Mouse (Mus musculus) spleen, adult 12 weeks (tissue): Measurements from ENCODE around the gene Plk3.

ENCODE experiments used
- DNase-seq: peaks from one replicate; pipeline ENCODE4 v3.0.0; 2022; ENCODE audit warnings: low spot score

Plk3 gene

DNA sequence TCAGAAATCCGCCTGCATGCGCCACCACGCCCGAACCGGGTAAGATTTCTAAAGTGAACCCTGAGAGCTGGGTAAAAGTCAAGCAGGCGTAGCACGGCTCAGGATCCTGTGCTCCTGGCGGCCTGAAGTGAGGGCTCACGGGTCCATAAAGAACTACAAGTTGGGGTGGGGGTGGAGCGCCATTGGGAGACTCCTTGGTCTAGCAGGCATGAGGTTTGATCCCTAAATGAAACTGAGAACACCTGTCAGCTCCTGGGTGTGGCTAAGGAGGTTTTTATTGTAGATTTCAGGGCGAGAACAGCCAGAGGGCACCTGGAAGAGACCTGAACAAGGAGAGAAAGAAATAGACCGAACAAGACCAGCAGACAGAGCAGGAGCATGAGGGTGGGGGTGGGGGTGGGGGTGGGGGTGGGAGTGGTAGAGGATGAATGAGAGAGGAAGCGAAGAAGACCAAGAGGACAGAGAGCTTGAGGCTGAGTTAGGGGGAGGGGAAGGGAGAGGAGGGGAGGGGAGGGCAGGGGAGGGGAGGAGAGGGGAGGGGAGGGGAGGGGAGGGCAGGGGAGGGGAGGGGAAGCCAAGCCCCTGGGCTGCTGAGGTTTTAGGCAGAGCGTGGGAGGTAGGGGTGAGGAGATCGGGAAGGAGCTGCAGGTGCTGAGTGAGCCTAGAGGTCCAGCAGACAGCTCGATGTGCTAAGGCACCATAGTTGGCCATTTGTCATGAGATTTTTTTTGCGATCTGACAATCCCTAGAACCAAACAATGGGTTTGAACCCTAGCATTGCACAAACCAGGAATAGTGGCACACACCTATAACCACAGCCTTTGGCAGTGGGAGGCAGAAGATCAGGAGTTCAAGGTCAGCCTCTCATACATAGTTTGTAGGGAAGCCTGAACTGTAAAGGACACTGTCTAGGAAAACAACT is 4.8 kb upstream of the Plk3 start:
- DNase-seq, result no peak

DNA sequence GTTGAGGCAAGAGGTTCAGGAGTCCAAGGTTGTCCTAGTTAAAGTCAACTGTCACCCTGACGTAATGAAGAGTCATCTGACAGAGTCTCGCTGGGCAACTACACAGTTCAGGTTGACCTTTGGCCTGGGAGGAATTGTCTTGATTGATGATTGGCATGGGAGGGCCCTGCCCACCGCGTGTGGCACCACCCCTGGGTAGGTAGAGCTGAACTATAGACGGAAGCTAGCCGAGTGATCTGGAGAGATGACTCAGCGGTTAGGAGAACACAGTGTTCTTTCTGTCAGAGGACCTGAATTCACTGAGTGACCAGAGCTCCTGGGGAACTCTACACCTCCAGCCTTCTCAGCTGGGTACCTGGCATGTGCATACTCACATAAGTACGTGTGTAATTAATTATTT is 2.3 kb upstream of the Plk3 start:
- DNase-seq, result no peak

DNA sequence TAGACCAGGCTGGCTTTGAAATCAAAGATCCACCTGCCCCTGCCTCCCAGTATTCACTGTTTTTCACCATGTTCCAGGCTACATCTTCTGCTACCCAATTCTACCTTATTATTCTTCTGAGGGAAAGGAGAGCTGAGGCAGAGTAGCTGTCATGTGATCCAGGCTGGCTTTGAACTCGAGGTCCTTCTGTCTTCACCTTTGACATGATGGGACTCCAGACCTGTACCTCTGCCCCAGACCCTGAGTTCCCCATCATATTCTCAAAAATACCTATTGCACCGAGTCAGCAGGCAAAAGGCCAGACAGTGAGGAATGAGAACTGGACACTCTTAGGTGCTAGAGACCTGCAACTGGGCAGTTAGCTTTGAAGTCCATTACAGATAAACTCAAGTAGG is 835 bp upstream of the Plk3 start:
- no peak for DNase-seq

DNA sequence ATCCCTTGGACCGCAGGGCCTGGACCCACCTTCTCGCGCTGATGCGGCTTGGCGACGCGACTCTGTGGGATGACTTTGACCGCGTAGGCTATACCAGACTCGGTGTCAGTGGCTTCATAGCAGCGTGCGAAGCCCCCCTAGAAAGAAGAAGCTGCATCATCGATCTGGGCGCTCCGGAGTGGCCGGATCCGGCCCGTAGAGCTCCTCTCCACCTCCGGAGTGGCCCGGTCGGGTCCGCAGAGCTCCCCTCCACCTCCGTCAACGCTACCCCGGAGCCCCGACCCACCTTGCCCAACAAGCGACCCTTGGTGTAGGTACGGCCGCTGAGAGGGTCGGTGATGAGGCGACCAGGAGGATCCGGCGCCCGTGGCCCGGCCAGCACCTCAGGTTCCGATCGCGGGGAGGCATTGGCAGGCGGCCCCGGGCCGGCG is 382 bp downstream of the Plk3 start:
- no peak for DNase-seq

DNA sequence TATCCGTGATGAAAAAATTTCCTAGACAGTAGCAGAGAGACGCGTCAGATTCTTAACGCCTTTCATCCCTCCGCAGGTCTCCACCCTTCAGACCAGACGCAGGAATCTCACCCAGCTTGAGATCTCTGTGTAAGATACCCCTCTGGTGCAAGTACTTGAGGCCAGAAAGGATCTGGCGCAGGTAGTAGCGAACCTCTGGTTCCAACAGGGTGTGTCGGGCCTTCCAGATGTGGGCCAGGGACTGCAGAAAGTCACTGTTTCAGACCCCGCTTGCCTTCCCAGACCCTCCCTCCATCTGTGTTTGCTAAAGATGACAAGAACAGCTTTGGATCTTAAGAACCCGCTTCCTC is 994 bp downstream of the Plk3 start:
- DNase-seq, result no peak

DNA sequence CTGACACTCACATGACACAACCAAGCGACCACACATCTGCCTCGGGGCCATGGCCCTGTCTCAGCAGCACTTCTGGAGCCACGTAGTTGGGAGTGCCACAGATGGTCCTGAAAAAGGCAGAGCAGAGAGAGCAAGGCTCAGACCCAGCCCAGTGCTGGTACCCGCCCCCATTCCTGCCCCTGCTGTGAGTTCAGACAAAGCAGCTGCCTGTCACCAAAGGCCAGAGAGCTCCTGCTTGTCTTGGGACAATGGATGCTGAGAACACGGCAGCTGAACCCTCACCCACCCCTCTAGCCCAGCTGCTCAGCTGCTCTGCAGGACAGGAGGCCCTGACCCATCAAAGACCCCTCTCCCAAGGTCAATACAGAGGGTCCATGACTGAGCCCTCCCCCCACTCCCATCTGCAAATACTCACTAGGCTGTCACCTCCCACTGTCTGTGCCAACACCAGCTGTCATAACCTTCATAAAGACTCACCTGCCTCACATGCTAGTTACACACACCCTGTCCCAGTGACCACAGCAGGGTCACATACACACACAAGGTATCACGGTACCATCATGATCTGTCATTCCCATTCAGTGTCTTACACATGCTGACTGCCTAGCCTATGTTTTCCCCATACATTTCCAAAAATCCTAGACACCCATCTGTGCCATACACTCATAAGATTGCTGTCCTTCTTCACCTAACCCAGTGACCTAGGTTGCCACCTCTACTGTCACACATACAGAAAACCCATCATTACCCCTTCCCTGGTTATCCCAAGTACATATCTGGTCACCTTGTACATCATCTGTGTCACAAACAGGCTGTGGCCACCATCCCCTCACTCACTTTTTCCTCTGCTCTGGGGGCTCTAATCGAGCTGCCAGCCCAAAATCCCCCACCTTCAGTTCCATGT is 1.6 kb downstream of the Plk3 start:
- DNase-seq, result no peak

DNA sequence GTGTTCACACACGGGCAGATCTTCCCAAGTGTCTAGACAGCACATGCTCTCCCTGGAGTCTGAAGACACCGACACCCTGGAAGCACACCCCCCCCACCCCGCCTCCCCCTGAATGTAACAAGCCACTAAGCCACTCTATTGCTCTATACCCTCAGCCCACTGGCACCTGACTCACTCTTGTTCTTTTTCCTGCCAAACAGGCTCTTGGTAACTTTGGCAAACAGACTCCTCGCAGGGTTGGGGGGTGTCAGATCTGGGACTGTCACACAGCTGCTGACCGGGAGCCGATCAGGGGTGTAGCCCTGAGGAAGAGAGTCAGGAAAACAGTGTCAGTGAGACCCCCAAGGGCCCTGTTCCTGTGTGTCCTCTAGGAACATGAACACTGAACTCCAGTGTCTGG is 2.6 kb downstream of the Plk3 start:
- no peak for DNase-seq

DNA sequence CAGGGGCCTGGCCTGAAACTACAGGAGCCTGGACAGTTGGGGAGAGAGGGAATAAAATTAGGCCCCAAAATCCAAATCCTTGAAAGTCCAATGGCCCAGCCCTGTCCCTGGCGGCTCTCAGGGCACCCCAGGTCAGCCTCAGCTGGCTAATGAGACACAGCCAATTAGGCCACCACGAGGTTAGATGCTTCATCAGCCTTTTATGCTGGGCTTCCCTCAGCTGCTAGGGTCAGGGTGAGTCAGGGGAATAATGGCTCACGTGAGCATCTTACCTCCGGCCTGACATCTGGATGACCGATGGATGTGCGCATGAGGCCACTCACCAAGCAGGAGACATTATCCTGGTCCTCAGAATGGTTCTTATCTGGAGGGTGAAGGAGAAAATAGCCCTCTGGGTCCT is 3.0 kb downstream of the Plk3 start:
- no peak for DNase-seq

DNA sequence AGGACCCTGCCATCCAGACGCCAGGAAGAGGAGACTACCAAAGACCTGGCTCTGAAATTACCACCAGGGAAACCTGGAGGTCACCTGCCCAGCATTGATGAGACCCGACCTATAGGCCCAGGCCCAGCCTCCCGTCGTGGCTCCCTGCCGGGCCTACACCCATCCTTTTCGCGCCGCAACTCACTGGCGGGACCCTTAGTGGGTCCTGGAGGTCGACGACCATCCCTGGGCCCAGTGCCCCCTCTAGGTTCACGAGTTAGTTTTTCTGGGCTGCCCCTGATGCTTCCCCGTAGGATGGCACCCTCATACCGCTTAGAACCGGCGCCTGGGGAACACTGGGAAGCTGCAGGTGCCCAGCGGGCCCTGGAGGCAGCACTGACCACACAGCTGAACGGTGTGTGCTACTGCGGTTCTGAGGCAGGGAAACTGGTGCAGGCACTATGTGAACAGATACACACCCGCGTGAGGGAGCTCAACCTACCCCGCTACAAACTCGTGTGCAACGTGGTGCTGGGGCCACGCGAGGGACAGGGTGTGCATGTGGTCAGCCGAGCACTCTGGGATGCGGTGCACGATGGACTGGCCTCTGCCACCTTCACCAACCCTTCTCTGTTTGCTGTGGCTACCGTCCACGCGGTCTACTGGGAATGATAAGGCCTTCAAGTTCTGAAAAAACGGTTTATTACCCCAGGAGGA is 5.6 kb downstream of the Plk3 start:
- DNase-seq, result no peak

DNA sequence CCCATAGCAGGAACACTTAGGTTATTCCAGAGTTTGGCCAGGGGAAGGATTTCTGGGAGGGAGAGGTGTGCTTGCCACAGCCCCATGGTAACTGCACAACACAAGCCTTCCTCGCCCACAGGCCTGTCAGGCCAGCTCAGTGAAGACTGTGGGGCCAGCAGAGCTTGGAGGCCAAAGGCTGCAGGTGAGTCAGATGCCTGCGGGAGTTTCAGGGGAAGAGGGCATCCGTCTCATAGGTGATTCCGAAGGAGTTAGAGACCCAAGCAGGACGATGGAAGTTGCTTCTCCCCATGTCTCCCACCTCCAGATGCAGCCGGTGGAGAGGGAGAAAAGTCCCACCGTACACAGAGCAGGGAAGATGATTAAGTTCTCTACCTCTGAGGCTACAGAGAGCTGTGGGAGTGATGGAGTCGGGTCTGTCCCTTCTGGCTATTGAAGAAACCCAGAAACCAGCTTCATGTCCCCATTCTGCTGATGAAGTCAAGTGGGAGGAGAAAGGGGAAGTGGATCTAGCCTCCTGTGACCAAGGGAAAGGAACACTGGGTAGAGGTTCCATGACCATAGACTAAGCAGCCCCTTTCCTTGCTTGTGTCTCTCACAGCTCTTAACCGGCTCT is 7.0 kb downstream of the Plk3 start, which contains the start of gene Tctex1d4:
Gene Tctex1d4 (plus strand): TSS at position 120 of the 616 bp plus-strand sequence.
- DNase-seq, result no peak

DNA sequence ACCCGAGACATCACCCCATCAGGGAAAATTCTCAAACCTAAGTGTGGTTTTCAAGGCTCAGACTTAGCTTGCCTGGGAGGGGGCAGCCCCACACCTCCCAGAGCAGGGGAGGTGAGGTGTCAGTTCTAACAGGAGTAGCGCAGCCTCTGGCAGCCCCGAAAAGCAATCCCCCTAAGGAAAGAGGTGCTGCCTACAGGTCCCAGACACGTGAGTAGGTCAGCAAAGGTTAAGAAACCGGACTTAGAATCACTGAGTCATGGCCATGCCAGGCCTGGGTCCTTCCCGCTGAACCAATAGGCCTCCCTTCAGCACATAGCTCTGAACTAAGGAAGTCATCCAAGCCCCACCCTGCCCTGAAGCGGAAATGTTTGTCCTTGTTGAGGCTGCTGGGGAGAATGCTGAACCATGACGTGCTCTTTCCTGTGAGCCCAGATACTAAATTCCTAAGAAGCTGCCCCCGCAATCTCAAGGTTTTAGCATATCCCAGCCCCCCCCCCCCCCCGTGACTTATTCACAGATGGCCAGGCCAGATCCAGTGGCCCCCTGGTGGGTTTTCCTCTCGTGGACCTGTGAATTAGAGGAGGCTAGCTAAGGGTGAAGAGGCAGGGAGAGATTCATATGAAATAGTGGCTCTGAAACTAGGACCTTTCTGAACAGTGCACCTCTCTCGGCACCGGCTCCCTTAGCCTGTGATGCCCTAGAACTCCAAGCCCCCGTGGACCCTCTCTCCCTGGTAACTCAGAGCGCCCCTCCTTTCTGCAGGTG is 7.7 kb downstream of the Plk3 start:
- DNase-seq, result no peak

DNA sequence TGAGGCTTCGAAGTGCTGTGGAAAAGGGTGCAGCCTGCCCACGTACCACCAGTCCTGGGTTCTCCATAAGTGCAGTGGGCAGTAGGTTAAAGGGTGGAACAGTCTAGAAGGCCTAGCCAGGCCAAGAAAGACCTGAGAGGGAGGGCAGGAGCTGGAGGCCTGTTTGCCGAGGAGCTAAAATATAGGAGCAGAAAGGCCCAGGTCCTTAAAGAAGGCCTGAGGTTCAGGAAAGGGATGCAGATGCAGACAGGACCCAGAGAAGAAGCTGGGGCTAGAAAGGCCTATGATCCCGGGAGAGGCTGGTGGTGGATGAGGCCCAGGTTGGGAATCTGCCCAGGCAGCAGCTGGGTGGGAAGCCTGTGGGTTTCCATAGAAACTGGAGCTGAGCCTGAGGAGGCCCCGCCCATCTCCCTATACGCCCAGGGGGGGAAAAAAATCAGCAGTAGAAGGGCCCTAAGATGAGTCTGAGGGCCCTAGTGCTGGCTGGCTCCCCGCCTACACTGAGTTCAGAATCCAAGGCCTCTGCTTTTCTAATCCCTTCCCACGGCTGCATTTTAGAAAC is 8.3 kb downstream of the Plk3 start, which contains the start of gene Btbd19:
Gene Btbd19 (minus strand): TSS at position 378 of the 562 bp plus-strand sequence.
- no peak for DNase-seq

DNA sequence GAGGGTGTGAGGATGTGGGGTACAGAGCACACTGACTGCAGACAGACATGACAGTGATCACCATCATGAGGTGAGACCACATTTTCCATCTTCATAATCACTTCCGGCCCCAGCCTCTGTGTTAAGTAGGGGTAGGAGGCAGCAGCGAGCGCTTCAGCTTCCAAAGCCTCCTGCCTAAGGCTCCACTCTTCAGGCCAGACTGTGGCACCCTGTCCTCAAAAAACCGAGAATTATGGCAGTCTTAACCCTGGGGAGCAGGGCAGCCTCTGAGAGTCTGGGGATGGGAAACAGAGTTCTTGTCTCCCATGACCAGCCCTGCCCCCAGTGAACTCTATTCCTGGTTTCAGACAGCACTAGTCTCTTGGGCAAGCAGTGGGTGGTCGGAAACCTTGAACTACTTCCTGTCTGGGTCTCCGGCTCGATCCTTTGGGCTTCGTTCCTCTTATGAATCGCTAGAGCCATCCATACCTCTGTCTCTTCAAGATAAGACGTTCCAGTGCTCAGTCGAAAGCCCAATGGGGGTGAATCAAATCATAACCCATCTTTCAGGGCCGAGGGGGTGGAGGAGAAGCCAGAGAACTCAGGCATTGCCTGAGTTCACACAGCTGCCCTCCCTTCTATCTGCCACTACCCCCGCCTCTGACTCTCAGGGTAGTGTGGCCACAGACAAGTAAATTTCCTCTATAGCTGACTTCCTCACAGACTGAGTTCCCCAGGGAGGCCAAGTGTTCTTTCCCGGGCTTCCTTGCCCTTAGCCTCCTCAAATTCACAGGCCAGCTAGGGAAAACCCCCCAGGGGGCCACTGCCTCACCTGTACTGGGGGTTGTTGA is 9.0 kb downstream of the Plk3 start:
- peak; percentile 49 for DNase-seq

DNA sequence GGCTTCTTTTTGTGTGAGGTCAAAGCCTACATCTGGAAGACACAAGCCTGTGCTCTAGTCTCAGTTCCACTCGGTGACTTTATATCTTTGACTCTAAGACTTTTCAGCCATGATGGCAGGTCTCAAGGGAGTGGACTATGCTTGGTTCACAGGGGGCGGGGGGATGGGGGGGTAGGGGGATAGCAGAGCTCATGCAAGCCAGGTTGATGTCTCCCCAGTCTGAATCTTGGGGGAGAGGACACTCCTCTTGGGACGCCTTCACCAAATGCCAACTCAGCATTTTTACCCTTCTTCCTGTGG is 9.6 kb downstream of the Plk3 start:
- DNase-seq, result no peak

DNA sequence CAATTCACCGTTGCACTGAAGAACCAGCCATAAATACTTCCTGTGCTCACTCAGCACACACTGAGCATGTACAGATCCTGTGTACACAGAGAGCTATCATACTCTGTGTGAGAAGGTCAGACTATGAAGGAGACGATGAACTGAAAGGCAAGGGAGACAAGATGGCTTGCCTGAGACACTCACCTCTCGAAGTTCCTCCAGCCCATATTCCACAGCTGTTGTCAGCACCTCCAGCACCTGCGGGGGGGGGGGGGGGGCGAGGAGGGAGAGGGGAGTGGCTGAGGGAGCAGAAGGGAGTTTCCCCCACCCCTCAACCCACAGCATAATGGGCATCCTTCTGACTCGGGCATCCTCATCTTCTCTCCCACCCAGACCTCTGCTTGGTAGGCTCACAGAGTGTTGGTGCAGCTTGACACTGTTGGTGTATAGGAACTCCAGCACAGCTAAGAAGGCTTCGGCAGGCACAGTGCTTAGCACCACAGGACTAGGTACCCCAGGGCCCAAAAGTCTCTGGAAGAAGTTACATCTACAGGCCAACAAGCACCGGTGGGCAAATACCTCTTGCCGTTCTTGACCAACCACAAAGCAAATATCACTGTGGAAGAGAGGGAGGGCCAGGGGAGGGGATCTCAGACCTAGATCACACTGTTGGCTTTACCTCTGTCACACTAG is 10.1 kb downstream of the Plk3 start:
- no peak for DNase-seq

DNA sequence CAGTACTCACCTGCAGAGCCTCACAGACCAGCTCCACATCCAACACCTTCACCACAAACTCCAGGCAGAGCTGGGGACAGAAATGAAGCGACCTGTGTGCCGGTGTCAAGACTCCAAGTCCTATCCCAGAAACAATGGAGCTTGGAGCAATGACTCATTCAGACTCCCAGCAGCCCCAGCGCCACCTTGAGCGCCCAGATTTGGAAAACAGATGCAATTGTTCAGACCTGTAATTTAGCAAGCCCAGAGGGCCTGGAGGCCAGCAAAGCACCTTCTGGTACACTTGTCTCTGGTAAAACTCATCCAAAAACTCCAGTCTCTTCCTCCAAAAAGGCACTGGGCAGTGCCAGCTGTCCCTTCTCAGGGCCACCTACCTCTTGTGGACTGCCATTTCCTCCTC is 11.6 kb downstream of the Plk3 start:
- DNase-seq, result no peak

DNA sequence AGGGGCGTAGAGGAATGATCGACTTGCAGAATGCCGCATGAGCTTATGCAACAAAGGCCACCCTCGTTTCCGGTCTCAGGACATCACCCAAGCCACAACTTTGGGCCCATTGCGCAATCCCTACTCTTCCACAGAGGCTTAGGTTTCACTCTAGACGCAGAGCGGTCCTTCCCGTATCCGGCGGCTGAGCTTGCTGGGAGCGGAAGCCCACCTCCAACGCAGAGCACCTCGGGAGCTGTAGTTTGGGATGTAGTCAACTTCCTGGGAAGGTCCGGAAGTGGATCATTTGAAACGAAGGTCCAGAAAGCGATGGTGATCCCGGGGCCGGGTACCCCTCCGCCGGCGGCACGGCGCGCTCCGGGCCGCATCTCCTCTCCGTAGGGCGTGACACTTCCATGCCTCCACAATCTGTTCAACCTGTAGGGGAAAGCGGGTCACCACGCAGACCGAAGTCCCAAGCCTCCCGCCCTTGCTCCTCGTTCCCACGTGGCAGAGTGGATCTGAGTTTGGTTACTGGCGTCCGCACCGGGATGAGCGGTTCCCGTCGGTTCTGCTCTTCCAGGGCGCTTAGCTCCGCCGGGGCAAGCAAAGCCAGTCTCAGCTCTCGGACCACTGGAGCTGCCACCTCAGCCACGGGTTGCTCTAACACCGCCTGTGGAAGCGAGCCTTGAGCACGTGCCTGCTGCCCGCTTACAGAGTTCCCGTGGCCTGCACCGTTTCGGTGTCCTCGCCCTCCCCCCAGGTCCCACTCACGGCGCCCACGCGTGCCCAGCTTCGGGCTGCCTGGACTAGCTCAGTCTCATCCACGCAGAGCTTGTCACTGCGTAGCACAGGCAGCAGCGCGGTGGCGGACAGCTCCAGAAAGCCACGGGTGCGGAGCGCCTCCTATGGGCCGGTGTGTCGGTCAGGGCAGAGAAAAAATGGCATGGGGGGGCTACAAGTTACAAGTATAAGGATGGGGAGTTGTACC is 13.0 kb downstream of the Plk3 start:
- peak; percentile 75 for DNase-seq

DNA sequence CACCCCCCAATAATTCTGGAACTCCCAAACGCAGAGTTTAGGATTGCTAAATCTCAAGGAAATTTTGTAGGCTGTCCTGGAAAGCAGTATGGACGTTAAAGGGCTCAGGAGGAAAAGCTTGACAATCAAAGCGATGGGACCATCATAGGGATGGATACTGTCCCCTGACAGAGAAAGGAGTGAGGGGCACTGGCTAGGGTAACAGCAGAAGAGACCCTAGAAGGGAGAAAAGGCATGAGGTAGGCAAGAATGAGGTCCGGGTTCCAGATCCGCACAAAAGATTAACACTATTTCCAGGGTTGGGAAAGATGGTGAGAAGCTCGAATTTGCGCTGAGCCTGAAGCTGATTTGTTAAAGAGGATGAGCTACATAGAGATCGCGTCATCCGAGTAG is 13.7 kb downstream of the Plk3 start:
- DNase-seq, result no peak
